Mouse (Mus musculus) layer of hippocampus, adult 9-11 months (tissue): ENCODE measurements around the gene Vmn1r67.

Experiments
- DNase-seq: peaks from one replicate; pipeline ENCODE4 v3.0.0; 2022

Vmn1r67 gene

DNA sequence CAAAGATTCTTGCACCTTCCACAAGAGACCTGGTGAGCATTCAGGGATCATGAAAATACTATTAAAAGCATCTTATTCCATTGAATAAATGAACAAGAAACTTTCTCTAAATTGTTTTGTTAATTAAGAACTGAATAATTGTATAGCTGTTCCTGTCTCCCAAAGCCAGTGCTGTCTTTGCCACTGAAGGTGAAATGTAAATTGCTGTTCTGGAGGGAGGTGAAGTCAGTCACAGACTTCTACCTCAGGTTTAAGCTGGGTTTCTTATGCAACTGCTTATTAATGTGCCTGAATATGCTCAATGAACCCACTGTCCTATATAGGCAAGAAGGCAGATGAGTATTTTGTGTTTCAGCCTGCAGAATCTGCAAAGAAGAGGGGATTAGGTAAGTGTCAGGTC, at the start of gene Vmn1r67:
Gene Vmn1r67 (plus strand): TSS at position 301 of the 400 bp plus-strand sequence.
- no peak for DNase-seq

DNA sequence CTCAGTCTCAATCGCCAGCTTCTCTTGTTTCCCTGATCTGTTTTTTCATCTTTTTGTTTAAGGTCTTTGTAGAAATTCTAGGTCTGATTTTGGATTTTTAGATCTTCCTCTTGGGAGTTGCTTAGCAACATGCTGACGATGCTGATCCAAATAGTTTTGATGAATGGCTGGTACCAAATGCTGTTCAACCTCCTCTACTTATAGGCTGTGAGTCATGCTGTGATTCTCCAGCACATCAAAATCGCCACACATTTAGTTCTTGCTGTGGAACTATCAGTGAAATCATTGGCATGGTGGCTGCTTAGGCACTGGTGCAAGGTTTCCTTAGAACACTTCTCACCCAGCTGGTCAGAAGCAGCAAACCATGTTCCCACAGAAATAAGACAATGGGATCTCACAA, 15.0 kb downstream of the Vmn1r67 start:
- no peak for DNase-seq

DNA sequence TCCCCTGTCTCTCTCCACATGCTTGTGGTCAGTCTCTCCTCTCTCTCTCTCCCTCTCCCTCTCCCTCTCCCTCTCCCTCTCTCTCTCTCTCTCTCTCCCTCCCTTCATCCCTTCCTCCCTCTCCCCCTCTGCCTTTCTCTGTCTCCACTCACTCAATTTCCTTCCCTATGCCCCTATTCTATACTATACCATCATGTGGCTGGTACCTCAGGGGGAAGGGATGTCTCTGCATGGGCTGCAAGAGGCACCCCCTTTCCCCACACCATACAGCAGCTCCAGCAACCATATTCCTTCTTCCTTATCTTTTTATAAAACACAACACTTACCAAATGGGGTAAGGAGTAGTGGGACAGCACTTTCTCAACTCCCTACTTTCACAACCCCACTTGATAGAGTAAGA, 36.7 kb downstream of the Vmn1r67 start:
- no peak for DNase-seq

- DNase-seq = peak; percentile 40
Measured at GRCm38 (mm10) chr7:10480588-10481233, 37.6 kb downstream of the Vmn1r67 start.

DNA sequence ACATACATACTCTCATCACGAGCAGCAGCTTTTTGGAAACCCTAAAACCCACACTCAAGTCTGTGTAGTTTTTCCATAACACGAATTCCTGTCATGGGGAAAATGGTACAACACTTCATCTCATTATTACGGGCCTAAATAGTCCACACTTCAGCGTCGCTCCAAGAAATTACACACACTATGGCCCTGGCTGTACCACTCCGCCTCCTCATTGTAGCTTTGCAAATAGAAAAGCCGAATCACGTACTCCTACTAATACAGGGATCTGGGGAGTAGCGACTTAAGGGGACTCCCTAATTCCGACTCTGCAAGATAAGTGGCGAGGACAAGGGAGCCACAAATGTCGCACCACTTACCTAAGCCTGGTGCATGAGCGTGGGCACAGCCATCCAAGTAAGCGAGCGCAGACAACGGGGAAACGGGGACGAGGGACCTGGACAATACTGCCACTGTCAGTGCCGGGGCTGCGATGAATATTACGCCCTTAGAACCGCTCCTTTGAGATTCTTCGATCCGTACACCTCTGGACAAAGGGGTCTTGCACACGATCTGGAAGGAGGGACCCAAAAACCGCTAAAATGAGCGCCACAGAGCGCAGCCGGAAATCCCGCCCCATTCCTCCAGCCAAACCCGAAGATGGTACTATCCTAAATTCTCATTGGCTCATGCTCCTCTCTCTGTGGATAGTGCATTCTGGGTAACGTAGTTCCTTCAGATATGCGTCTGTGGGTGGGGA, 51.8 kb downstream of the Vmn1r67 start, which contains the start of gene Zik1:
Gene Zik1 (minus strand): TSS at position 609 of the 736 bp plus-strand sequence.
- DNase-seq = peak; percentile 77

- DNase-seq = no peak
Measured at GRCm38 (mm10) chr7:10495578-10495977, 52.4 kb downstream of the Vmn1r67 start.
